Mouse (Mus musculus) urinary bladder, postnatal 14 days (tissue): ENCODE measurements around the gene Erp29.

Source experiments
- DNase-seq: peaks from one replicate; pipeline ENCODE4 v3.0.0; 2021; ENCODE audit warnings: low spot score

Erp29 gene

GRCm38 (mm10) chr5:121389106-121389505 is 63.2 kb downstream of the Erp29 start:
- no peak for DNase-seq

- no peak for DNase-seq
Measured at GRCm38 (mm10) chr5:121387126-121387525, 65.2 kb downstream of the Erp29 start.

GRCm38 (mm10) chr5:121386120-121386909 is 66.0 kb downstream of the Erp29 start:
- DNase-seq: no peak

- DNase-seq: peak; percentile 96
Measured at GRCm38 (mm10) chr5:121385461-121386119, 66.7 kb downstream of the Erp29 start, which contains the start of gene Trafd1. TSS of gene Trafd1 (minus strand) at chr5:121385632.

GRCm38 (mm10) chr5:121384757-121385460 is 67.4 kb downstream of the Erp29 start:
- DNase-seq: no peak

GRCm38 (mm10) chr5:121383857-121384756 is 68.2 kb downstream of the Erp29 start:
- no peak for DNase-seq

GRCm38 (mm10) chr5:121380692-121381091 is 71.6 kb downstream of the Erp29 start:
- no peak for DNase-seq

GRCm38 (mm10) chr5:121378678-121379256 is 73.5 kb downstream of the Erp29 start:
- no peak for DNase-seq
